Mouse (Mus musculus) kidney, adult 18-20 months (tissue): ENCODE results near the gene Ephx1.
"Not testable (repeated sequence)": the region's sequence is repeated elsewhere in the genome, so short reads cannot be mapped to it uniquely, and the experiment has no call there.

ENCODE experiments used
- DNase-seq: peaks from one replicate; pipeline ENCODE4 v3.0.0; 2021

Gene Ephx1

GRCm38 (mm10) chr1:180972941-180973340 lies 47.8 kb downstream of the Ephx1 start:
- DNase-seq, result no peak

- DNase-seq, result no peak
Measured at GRCm38 (mm10) chr1:180967261-180967660, 53.4 kb downstream of the Ephx1 start.

- no peak for DNase-seq
Measured at GRCm38 (mm10) chr1:180966542-180966941, 54.2 kb downstream of the Ephx1 start.

GRCm38 (mm10) chr1:180965786-180966185 lies 54.9 kb downstream of the Ephx1 start:
- DNase-seq, result no peak

GRCm38 (mm10) chr1:180958797-180959196 lies 61.9 kb downstream of the Ephx1 start:
- DNase-seq, result no peak

GRCm38 (mm10) chr1:180957989-180958388 lies 62.7 kb downstream of the Ephx1 start:
- no peak for DNase-seq

- DNase-seq, result peak; percentile 68
Measured at GRCm38 (mm10) chr1:180956973-180957381, 63.7 kb downstream of the Ephx1 start.

GRCm38 (mm10) chr1:180956401-180956800 lies 64.3 kb downstream of the Ephx1 start:
- DNase-seq, result no peak

- no peak for DNase-seq
Measured at GRCm38 (mm10) chr1:180952808-180953207, 67.9 kb downstream of the Ephx1 start.

GRCm38 (mm10) chr1:180952085-180952746 lies 68.5 kb downstream of the Ephx1 start:
- DNase-seq, result no peak

- no peak for DNase-seq
Measured at GRCm38 (mm10) chr1:180946448-180946847, 74.3 kb downstream of the Ephx1 start.

- no peak for DNase-seq
Measured at GRCm38 (mm10) chr1:180945001-180945980, 75.4 kb downstream of the Ephx1 start.

- no peak for DNase-seq
Measured at GRCm38 (mm10) chr1:180944553-180944952, 76.2 kb downstream of the Ephx1 start.

GRCm38 (mm10) chr1:180943896-180944295 lies 76.8 kb downstream of the Ephx1 start:
- DNase-seq, result no peak

GRCm38 (mm10) chr1:180943032-180943644 lies 77.6 kb downstream of the Ephx1 start:
- DNase-seq, result no peak

GRCm38 (mm10) chr1:180942166-180943031 lies 78.3 kb downstream of the Ephx1 start, which contains the start of gene Tmem63a:
Gene Tmem63a, plus strand, starts transcription at chr1:180942344.
- peak; percentile 89 for DNase-seq

- DNase-seq, result no peak
Measured at GRCm38 (mm10) chr1:180941726-180942125, 79.0 kb downstream of the Ephx1 start.

GRCm38 (mm10) chr1:180940776-180941460 lies 79.8 kb downstream of the Ephx1 start:
- DNase-seq, result no peak

- not testable (repeated sequence) for DNase-seq
Measured at GRCm38 (mm10) chr1:180938781-180939180, 81.9 kb downstream of the Ephx1 start.

GRCm38 (mm10) chr1:180937631-180938030 lies 83.1 kb downstream of the Ephx1 start:
- not testable (repeated sequence) for DNase-seq

- DNase-seq, result peak; percentile 27
Measured at GRCm38 (mm10) chr1:180936610-180937398, 83.9 kb downstream of the Ephx1 start.
